Mouse (Mus musculus): ENCODE results near the gene Igfbp6.

The Igfbp6 gene

DNA sequence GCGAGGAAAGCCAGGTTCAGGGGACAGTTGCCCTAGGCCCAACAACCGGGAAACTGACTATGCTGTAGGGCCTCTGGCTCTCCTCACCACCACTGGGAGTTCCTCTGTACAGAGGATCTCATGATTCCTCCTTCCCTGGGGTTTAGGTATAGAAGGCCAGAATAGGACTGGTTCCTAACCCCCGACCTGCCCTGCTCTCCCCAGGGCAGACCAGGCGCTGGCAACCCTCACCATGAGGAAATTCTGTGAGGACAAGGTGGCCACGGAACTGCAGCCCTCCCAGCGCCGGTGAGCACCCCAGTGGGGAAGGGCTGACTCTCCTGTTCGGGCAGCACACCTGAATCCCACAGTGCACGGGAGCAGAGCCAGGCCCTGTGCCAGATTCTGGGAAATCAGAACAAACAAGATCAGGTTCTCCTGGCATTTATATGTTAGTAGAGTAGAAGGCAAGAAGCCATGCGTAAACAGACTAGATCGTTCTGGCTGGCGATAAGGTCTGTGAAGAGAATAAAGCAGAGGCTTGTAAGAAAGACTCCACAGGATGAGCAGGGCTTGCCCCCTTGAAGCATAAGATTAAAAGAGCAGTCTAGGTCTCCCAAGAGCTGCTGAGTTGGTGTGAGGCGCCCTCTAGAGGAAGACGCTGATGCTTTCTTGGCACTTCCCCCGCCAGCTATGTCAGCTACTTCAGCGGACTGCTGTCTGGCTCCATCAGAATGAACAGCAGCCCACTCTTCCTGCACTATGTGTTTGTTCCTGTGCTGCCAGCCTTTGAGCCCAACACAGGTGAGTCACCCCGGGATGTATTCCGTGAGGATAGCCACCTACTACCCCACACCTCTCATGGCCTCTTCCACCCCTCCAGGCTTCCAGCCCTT lies 35.3 kb upstream of the Igfbp6 start:
- DNase-seq (ENCODE audit: low read depth, low spot score): peak; percentile 66

DNA sequence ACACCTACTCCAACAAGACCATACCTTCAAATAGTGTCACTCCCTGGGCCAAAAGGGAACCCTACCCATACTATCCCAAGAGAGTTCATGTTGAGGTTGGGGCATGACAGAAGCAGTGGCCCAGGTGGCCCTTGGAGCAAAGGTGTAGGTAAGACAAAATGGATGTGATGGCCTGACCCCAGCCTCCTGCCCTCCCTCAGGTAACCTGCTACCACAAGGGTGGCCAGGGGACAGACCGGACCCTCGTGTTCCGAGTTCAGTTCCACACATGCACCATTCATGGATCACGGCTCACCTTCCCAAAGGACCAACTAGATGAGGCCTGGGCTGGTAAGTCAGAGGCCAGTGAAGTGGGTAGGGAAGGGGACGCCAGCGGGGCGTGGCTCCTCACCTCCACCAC lies 33.9 kb upstream of the Igfbp6 start:
- no peak for DNase-seq (ENCODE audit: low read depth, low spot score)

- no peak for DNase-seq (ENCODE audit: low read depth, low spot score)
Measured at GRCm38 (mm10) chr15:102110701-102111494, 33.3 kb upstream of the Igfbp6 start.

DNA sequence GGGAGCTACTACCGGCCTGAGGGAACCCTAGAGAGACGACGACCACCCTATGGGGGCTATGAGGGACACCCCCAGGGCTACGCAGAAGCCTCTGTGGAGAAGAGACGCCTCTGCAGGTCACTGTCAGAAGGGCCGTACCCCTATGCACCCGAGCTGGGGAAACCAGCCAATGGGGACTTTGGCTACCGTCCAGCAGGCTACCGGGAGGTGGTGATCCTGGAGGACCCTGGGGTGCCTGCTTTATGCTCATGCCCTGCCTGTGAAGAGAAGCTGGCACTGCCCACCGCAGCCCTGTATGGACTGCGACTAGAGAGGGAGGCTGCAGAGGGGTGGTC lies 32.7 kb upstream of the Igfbp6 start:
- DNase-seq (ENCODE audit: low read depth, low spot score): no peak

DNA sequence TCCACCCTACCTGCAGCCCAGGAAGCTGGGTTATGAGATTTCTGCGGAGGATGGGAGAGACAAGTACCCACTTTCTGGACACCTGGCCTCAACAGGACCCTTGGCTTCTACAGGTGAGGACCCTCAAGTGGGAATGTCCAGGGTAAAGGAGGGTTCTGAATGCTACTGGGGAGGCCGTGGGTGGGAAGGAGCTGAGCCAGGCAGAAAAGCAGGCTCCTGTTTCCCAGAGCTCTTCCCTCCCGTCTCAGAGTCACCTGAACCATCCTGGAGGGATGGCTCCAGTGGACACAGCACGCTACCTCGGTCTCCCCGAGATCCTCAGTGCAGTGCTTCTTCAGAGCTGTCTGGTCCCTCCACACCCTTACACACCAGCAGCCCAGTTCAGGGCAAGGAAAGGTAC lies 32.0 kb upstream of the Igfbp6 start:
- DNase-seq (ENCODE audit: low read depth, low spot score): no peak

GRCm38 (mm10) chr15:102112827-102113226 lies 31.3 kb upstream of the Igfbp6 start:
- DNase-seq (ENCODE audit: low read depth, low spot score): no peak

GRCm38 (mm10) chr15:102113674-102114073 lies 30.5 kb upstream of the Igfbp6 start:
- no peak for DNase-seq (ENCODE audit: low read depth, low spot score)

GRCm38 (mm10) chr15:102114651-102115260 lies 29.4 kb upstream of the Igfbp6 start:
- DNase-seq (ENCODE audit: low read depth, low spot score): no peak

DNA sequence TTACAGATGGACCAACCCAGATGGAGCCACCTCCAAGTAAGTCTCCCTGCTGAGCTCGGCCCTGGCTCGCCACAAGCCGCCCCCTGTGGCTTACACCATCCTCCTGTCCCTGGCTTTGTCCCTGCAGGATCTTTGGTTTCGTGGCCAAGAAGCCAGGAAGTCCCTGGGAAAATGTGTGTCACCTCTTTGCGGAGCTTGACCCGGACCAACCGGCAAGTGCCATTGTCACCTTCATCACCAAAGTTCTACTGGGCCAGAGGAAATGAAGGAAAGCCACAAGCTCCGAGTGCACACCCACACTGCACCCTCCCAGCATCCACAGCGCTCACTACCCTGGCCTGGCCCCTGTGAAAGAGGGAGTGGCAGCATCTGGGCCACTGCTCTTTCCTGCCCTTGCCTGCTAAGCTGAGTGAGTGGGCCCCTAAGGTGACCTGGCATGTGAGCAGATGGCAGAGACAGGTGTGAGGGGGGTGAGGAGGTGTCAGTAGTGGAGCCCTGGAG lies 28.4 kb upstream of the Igfbp6 start:
- DNase-seq (ENCODE audit: low read depth, low spot score): no peak

- DNase-seq (ENCODE audit: low read depth, low spot score): no peak
Measured at GRCm38 (mm10) chr15:102116753-102117415, 27.3 kb upstream of the Igfbp6 start.

GRCm38 (mm10) chr15:102117461-102118443 lies 26.4 kb upstream of the Igfbp6 start:
- no peak for DNase-seq (ENCODE audit: low read depth, low spot score)

- DNase-seq (ENCODE audit: low read depth, low spot score): no peak
Measured at GRCm38 (mm10) chr15:102118591-102118990, 25.6 kb upstream of the Igfbp6 start.

- DNase-seq (ENCODE audit: low read depth, low spot score): no peak
Measured at GRCm38 (mm10) chr15:102119121-102119830, 24.9 kb upstream of the Igfbp6 start.

DNA sequence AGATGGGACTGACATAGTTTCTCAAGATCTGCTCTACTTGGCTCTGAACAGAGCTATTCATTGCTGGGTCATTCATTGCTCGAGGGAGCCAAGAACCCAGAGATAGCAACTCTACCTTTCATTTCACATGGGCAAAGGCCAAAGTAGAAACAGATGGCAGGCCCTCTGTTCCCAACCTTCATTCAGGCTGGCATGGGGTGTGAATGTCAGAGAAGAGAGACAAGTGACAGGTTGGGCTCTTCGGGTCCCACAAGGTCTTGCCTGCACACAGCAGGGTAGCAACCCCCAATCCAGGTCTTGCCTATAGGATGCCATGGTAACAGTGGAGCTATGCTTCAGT lies 24.4 kb upstream of the Igfbp6 start:
- no peak for DNase-seq (ENCODE audit: low read depth, low spot score)

DNA sequence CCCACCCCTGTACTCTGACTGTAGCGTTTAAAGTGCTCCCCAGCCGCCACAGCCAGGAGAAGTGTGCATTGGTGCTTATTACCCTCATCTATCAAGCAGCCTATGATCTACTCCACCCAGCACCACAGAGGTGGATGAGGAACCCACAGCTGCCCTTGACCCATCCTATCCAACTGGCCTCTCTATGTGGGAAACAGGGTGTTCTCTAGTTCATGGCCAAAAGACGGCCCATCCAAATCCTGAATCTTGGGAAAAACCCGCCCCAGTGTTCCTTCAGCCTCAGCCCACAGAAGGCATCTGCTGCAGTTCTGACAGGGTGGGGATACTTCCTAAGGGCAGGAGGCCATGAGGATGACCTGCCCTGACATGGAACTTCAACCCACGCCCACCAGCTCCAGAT lies 23.6 kb upstream of the Igfbp6 start:
- no peak for DNase-seq (ENCODE audit: low read depth, low spot score)

- no peak for DNase-seq (ENCODE audit: low read depth, low spot score)
Measured at GRCm38 (mm10) chr15:102126303-102126702, 17.9 kb upstream of the Igfbp6 start.

GRCm38 (mm10) chr15:102133314-102133713 lies 10.8 kb upstream of the Igfbp6 start:
- no peak for DNase-seq (ENCODE audit: low read depth, low spot score)

DNA sequence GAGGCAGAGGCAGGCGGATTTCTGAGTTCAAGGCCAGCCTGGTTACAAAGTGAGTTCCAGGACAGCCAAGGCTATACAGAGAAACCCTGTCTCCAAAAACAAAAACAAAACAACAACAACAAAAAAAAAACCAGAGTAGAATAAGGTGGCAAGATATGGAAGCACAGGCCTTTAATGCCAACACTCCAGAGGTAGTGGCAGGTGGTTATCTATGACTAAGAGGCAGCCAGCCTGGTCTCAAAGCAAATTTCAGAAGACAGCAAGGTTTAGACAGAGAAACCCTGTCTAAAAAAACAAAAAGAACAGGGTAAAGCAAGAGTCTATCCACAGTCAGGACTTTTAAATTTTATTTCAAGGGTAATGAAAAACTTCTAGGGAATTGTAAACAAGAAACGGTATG lies 9.5 kb upstream of the Igfbp6 start:
- DNase-seq (ENCODE audit: low read depth, low spot score): no peak

DNA sequence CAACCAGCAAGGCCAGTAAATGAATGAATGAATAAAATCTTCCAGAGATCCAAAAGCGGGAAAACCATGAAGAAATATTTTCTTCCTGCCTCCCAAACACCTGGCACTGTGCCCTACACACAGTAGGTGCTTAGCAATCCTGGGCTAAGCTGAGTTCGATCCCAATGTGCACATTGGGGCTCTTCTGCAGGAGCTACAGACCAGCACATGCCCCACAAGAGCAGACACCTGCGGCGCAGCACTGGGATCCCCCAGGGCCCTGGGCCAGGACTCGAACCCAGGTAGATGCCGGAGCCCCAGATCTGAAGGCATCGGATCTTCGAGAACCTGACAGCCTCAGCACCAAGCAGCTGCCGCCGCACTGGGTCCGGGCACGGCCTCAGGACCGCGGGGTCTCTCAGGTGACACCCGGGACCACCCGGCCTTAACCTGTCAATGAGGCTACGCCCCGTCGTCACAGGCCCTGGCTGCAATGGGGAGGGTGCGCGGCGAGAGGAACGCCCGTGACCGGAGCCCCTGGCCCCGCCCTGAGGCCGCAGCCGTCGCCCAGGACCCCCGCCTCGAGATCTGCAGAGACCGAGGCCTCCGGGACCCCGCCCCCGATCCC lies 8.5 kb upstream of the Igfbp6 start:
- DNase-seq (ENCODE audit: low read depth, low spot score): no peak
